Mouse (Mus musculus) heart, adult 9 months (tissue): ENCODE data around the gene Ubxn10.

Experiments used
- DNase-seq, 2 experiments: peaks; one replicate each; pipeline ENCODE4 v3.0.0; 2022; ENCODE audit warnings: low spot score in 2 of 2

Gene Ubxn10

GRCm38 (mm10) chr4:138702031-138702430 lies 34.9 kb downstream of the Ubxn10 start:
- DNase-seq = no peak

- no peak for DNase-seq
These were observed 35.9 kb downstream of the Ubxn10 start for GRCm38 (mm10) chr4:138701111-138701510.

GRCm38 (mm10) chr4:138700184-138700982 lies 36.6 kb downstream of the Ubxn10 start:
- DNase-seq = peak in 1 of 2 experiments; percentile 26

- DNase-seq = no peak
These were observed 38.7 kb downstream of the Ubxn10 start for GRCm38 (mm10) chr4:138698296-138698695.

- no peak for DNase-seq
These were observed 39.7 kb downstream of the Ubxn10 start for GRCm38 (mm10) chr4:138697166-138697860.

- DNase-seq = no peak
These were observed 40.2 kb downstream of the Ubxn10 start for GRCm38 (mm10) chr4:138696720-138697119.

- DNase-seq = no peak
These were observed 43.8 kb downstream of the Ubxn10 start for GRCm38 (mm10) chr4:138693043-138693692.

- no peak for DNase-seq
These were observed 45.4 kb downstream of the Ubxn10 start for GRCm38 (mm10) chr4:138691443-138692181.

GRCm38 (mm10) chr4:138690561-138690960 lies 46.4 kb downstream of the Ubxn10 start:
- DNase-seq = no peak

- DNase-seq = no peak
These were observed 47.9 kb downstream of the Ubxn10 start for GRCm38 (mm10) chr4:138689094-138689512.

GRCm38 (mm10) chr4:138685813-138686212 lies 51.2 kb downstream of the Ubxn10 start:
- no peak for DNase-seq

- no peak for DNase-seq
These were observed 54.2 kb downstream of the Ubxn10 start for GRCm38 (mm10) chr4:138682760-138683159.

GRCm38 (mm10) chr4:138680124-138680523 lies 56.8 kb downstream of the Ubxn10 start:
- no peak for DNase-seq

- DNase-seq = no peak
These were observed 59.4 kb downstream of the Ubxn10 start for GRCm38 (mm10) chr4:138677579-138677978.

- no peak for DNase-seq
These were observed 60.5 kb downstream of the Ubxn10 start for GRCm38 (mm10) chr4:138676480-138676879.

GRCm38 (mm10) chr4:138672160-138672559 lies 64.8 kb downstream of the Ubxn10 start:
- DNase-seq = no peak

GRCm38 (mm10) chr4:138670093-138670889 lies 66.7 kb downstream of the Ubxn10 start:
- DNase-seq = no peak

GRCm38 (mm10) chr4:138666521-138666920 lies 70.4 kb downstream of the Ubxn10 start:
- no peak for DNase-seq

- DNase-seq = no peak
These were observed 76.9 kb downstream of the Ubxn10 start for GRCm38 (mm10) chr4:138659936-138660602.
